Mouse (Mus musculus) forebrain, postnatal 0 days (tissue): Measurements from ENCODE around the gene Rasa3. TPM values are rescaled to one million over a fixed set of nuclear protein-coding genes. Genes with fewer than 3 reads are reported as not detected.

Experiments used
- ATAC-seq: fragments of 200-750 bp; cut with Nextera tagmentation; 2 replicates; pipeline ENCODE4 v1.8.0; 2017; ENCODE audit warnings: mild to moderate bottlenecking, moderate library complexity
- DNase-seq: peaks from one replicate; pipeline ENCODE4 v3.0.0-alpha.2; 2015
- H3K27ac ChIP-seq: fragments of 300-500 bp; sonication (generic); 2 replicates; pipeline ENCODE4 v1.5.1; 2014; ENCODE audit warnings: low read depth, mild to moderate bottlenecking, antibody characterized with exemption, low read length, moderate library complexity, mixed read lengths
- H3K27me3 ChIP-seq: fragments of 300-500 bp; sonication (generic); 2 replicates; pipeline ENCODE4 v1.6.1; 2014; ENCODE audit warnings: mild to moderate bottlenecking, low read length, mixed read lengths; ENCODE audit not compliant: insufficient read depth
- H3K36me3 ChIP-seq: fragments of 300-500 bp; sonication (generic); 2 replicates; pipeline ENCODE4 v1.6.1; 2014; ENCODE audit warnings: mild to moderate bottlenecking, moderate library complexity; ENCODE audit not compliant: insufficient read depth
- H3K4me1 ChIP-seq: fragments of 300-500 bp; sonication (generic); 2 replicates; pipeline ENCODE4 v1.6.1; 2014; ENCODE audit warnings: antibody characterized with exemption; ENCODE audit not compliant: insufficient read depth
- H3K4me2 ChIP-seq: fragments of 300-500 bp; sonication (generic); 2 replicates; pipeline ENCODE4 v1.6.1; 2014; ENCODE audit warnings: low read depth, mild to moderate bottlenecking, moderate library complexity
- H3K4me3 ChIP-seq: fragments of 300-500 bp; sonication (generic); 2 replicates; pipeline ENCODE4 v1.5.1; 2014; ENCODE audit warnings: low read depth, low read length, mixed read lengths
- H3K9ac ChIP-seq: fragments of 300-500 bp; sonication (generic); 2 replicates; pipeline ENCODE4 v1.6.1; 2014; ENCODE audit warnings: mild to moderate bottlenecking
- H3K9me3 ChIP-seq: fragments of 300-500 bp; sonication (generic); 2 replicates; pipeline ENCODE4 v1.6.1; 2016; ENCODE audit warnings: low read length
- CTCF ChIP-seq: sonication (generic); IDR thresholded peaks from 2 replicates; pipeline ENCODE4 v1.5.1; 2016; ENCODE audit warnings: antibody characterized with exemption, control low read depth, low read depth
- WGBS: fragments of 180-500 bp; shearing (Covaris S2); extraction: QIAGEN DNeasy Blood & Tissue Kit; methylation state at CpG from one replicate; pipeline ENCODE4 v1.1.7; 2014; 5-methylcytosine and 5-hydroxymethylcytosine counted together
- polyA plus RNA-seq: library from polyadenylated mRNA; unstranded; fragments of >200 nt; fragmentation: Nextera tagmentation; extraction: Ambion mirVana; gene quantifications from 2 replicates; pipeline ENCODE4 v1.2.1, GENCODE M21; 2015
- total RNA-seq: library from RNA; depleted of rRNA; stranded (reverse); fragments of >200 nt; gene quantifications from 2 replicates; pipeline ENCODE4 v1.2.3, GENCODE M21; 2014

The Rasa3 gene
- total and polyA plus RNA-seq, 2 experiments from 2014 or later = 24.3 to 49.7 TPM

DNA sequence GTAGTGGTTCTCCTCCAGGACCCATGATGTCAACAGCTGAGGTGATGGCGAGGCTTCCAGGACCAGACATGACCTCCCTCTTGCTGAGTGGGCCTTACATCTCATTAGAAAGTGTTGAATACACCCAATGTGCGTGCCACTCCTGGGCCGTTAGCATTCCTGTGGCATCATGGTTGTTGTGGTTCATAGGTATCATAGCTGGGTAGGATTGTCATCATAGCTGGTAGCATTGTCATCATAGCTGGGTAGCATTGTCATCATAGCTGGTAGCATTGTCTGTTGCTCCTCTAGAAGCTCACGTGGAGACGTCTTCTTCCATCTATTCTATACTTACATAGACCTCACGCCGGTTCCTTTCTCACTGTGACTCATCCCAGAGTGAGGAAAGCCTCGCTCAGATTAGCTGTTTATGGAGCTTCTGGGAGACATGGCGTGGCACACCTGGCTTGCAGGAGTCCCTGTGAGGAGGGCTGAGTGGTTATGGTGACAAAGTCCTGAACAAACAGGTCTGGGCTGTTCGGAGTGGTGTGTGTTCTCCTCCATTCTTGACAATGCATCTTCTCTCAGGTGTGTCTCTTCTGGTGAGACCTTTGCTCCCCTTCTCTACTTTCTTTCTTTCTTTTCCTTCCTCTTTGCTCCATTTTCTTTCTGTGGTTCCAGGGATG lies 17.9 kb upstream of the Rasa3 start:
- Histone ChIP-seq H3K27ac (no peak overlapping the region), H3K27me3 (no peaks in the 10 kb centered on the region), H3K9me3 (no peaks in the 10 kb centered on the region), H3K4me3 (no peak overlapping the region), H3K4me2 (no peak overlapping the region), H3K4me1 (no peaks in the 10 kb centered on the region), H3K36me3 (no peaks in the 10 kb centered on the region), H3K9ac (no peak overlapping the region)
- DNase-seq (no peak), ATAC-seq (no peak)
- 93% methylated on average over 10 of the region's 10 CpGs for WGBS
- no peak for TF ChIP-seq CTCF

DNA sequence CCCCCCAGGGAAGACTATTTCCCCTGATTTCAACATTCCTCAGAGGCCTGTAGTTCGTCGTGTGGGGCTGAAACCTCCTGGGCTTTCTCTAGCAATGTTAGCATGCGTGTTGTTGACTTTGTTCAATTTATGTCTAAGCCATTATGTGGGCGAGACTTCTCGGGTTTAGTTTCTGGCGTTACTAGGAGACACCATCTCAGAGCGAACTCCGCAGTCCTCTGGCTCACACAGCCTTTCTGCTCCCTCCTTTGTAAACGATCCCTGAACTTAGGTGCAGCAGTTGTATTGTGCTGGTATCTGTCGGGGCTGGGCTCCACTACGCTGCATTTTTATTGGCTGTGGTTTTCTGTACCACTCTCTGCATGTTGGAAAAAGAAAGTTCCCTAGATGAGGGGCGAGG lies 17.3 kb upstream of the Rasa3 start:
- H3K4me2 ChIP-seq = no peak overlapping the region
- ATAC-seq (no peak), DNase-seq (no peak)
- TF ChIP-seq CTCF = no peak
- no peaks in the 10 kb centered on the region for H3K4me1 ChIP-seq
- 70% methylated on average over 12 of the region's 12 CpGs for WGBS
- H3K36me3 ChIP-seq = no peaks in the 10 kb centered on the region
- no peak overlapping the region for H3K27ac ChIP-seq
- no peaks in the 10 kb centered on the region for H3K9me3 ChIP-seq
- H3K27me3 ChIP-seq = no peaks in the 10 kb centered on the region
- no peak overlapping the region for H3K9ac ChIP-seq
- no peak overlapping the region for H3K4me3 ChIP-seq

DNA sequence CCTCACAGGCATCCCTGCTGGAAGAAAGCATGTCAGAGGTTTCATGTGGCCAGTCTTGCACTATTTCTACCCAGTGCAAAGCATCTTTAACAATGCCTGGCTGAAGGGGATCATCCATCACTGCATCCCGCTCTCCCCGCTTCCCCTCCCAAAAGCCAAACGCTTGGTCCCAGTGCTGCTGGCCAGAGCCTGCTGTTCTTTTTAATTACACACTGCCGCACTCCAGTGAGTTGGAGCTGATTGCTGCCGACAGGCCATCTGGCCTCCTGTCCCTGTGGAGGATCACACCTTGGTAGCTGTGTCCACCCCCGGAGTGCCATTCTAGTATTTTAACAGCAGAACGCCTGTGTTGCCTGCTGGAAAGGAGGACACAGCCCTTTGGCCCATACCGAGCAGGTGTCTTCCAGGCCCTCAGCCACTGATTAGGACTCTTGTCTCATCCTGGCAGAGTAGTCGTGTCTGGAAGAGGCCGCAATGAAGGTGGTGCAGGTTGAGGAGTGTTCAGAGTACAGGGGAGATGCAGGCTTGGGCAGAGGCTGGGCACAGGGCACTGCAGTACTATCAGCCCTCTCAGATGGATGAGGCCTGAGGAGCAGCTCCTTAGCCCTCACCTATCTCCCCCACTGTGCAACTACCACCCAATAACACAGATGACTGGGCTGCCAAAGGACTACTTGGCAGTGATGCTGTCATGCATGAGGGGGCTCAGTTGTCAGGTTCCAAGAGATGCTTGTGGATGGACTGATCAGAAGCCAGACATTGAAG lies 15.1 kb upstream of the Rasa3 start:
- no peak for DNase-seq
- no peak overlapping the region for H3K4me2 ChIP-seq
- H3K4me1 ChIP-seq = no peaks in the 10 kb centered on the region
- no peaks in the 10 kb centered on the region for H3K36me3 ChIP-seq
- no peak overlapping the region for H3K9ac ChIP-seq
- WGBS = 45% methylated on average over 10 of the region's 10 CpGs
- H3K27me3 ChIP-seq = no peaks in the 10 kb centered on the region
- H3K9me3 ChIP-seq = no peaks in the 10 kb centered on the region
- no peak overlapping the region for H3K4me3 ChIP-seq
- H3K27ac ChIP-seq = no peak overlapping the region
- TF ChIP-seq CTCF = no peak
- ATAC-seq = no peak; the same call in 1 of the 2 replicates

DNA sequence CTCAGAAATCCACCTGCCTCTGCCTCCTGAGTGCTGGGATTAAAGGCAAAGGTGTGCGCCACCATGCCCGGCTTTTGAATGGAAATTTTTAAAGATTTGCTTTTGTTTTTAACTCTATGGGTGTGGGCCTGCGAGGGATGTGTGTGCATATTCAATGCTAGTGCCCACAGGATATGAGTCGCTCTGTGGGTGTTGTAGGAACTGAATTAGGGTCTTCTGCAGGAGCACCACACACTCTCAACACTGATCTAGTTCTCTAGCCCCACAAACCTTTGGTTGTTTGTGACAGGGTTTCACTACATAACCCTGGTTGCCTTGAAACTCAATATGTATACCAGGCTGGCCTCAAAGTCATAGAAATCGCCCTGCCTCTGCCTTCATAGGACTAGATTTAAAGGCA lies 11.9 kb upstream of the Rasa3 start:
- no peak overlapping the region for H3K4me3 ChIP-seq
- H3K9ac ChIP-seq = no peak overlapping the region
- H3K4me2 ChIP-seq = no peak overlapping the region
- H3K4me1 ChIP-seq = no peaks in the 10 kb centered on the region
- 91% methylated on average over 5 of the region's 5 CpGs for WGBS
- no peak for TF ChIP-seq CTCF
- ATAC-seq = no peak
- H3K27ac ChIP-seq = no peak overlapping the region
- H3K27me3 ChIP-seq = no peaks in the 10 kb centered on the region
- no peak for DNase-seq
- H3K9me3 ChIP-seq = no peaks in the 10 kb centered on the region
- H3K36me3 ChIP-seq = no peaks in the 10 kb centered on the region

DNA sequence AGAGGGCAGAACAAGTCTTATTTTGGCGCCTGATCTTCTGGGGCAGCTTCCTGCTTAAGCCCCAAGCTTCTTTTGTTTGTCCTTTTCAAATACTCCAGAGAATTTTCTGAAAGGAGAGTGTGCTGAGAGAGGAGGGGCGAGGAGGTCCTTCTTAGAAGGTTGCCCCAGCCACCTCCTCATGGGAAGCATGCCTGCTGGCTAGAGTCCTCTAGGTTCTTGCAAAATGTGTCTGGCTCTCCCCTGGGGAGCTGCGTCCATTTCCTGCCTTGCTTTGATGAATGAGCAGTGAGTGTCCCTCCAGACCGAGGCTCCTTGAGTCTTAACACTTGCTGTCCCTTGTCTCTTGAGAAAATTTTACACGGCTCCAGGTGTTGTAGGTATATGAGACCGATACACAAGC lies 11.1 kb upstream of the Rasa3 start:
- no peak overlapping the region for H3K4me2 ChIP-seq
- no peak overlapping the region for H3K4me3 ChIP-seq
- WGBS = 50% methylated on average over 6 of the region's 6 CpGs
- no peaks in the 10 kb centered on the region for H3K36me3 ChIP-seq
- H3K9me3 ChIP-seq = no peaks in the 10 kb centered on the region
- H3K27me3 ChIP-seq = no peaks in the 10 kb centered on the region
- H3K9ac ChIP-seq = no peak overlapping the region
- no peak overlapping the region for H3K27ac ChIP-seq
- ATAC-seq (no peak), DNase-seq (no peak)
- no peak for TF ChIP-seq CTCF
- H3K4me1 ChIP-seq = no peaks in the 10 kb centered on the region

DNA sequence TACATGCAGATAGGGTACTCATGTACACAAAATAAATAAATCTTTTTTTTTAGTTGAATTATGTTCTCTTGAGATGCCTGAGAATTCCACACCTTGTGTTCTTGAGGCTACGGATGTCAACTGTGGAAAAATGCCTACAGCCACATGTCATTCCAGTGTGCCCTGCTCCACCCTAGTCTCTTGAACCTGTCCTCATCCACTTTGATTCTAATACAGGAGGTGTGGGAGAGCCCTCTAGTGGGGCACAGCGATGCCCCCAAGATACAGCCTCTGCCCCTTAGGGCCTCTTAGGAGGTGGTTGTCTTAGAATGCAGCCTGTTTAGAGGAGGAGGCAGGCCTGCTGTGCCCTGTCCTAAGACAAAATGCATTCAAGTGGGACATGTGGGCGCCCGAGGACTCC lies 10.5 kb upstream of the Rasa3 start:
- WGBS = 85% methylated on average over 4 of the region's 4 CpGs
- H3K36me3 ChIP-seq = no peaks in the 10 kb centered on the region
- H3K4me3 ChIP-seq = no peak overlapping the region
- 0 out of 2 replicates have a peak, but pooled peaks have one; percentile 12 for TF ChIP-seq CTCF
- no peak overlapping the region for H3K4me2 ChIP-seq
- no peaks in the 10 kb centered on the region for H3K9me3 ChIP-seq
- DNase-seq = no peak
- H3K4me1 ChIP-seq = no peaks in the 10 kb centered on the region
- no peak overlapping the region for H3K27ac ChIP-seq
- H3K27me3 ChIP-seq = no peaks in the 10 kb centered on the region
- no peak for ATAC-seq
- no peak overlapping the region for H3K9ac ChIP-seq

DNA sequence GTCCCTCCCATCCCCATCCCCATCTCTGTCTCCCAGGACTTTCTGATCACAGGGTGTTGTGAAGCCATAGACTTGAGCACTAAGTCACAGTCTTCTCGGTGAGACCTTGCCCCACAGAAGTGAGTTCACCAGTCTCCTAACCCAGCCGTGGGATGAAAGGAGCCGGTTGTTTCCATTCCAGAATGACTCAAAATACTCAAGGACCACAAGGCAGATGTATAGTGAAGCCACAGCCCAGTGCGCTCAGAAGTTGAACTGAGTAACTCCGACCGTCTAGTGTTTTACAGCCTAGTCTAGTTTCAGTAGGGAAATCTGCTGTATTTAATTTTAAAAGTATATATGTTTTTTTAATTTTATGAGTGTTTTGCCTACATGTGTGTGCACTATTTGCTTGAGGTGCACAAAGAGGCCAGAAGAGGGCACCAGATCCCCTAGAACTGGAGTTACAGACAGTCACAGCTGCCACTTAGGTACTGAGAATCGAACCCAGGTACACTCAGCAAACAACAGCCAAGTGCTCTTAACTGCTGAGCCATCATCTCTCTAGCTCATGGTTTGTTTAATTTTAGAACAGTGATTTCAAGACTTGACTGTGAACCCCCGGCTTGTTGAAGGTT lies 9.8 kb upstream of the Rasa3 start:
- H3K4me1 ChIP-seq = no peaks in the 10 kb centered on the region
- 93% methylated on average over 8 of the region's 8 CpGs for WGBS
- H3K36me3 ChIP-seq = no peaks in the 10 kb centered on the region
- no peak overlapping the region for H3K27ac ChIP-seq
- H3K4me2 ChIP-seq = no peak overlapping the region
- no peak for DNase-seq
- ATAC-seq = no peak
- no peaks in the 10 kb centered on the region for H3K27me3 ChIP-seq
- no peak for TF ChIP-seq CTCF
- H3K4me3 ChIP-seq = no peak overlapping the region
- no peaks in the 10 kb centered on the region for H3K9me3 ChIP-seq
- H3K9ac ChIP-seq = no peak overlapping the region
